ENCODE assay signal across 8 mouse cellular contexts in the genomic region with DNA sequence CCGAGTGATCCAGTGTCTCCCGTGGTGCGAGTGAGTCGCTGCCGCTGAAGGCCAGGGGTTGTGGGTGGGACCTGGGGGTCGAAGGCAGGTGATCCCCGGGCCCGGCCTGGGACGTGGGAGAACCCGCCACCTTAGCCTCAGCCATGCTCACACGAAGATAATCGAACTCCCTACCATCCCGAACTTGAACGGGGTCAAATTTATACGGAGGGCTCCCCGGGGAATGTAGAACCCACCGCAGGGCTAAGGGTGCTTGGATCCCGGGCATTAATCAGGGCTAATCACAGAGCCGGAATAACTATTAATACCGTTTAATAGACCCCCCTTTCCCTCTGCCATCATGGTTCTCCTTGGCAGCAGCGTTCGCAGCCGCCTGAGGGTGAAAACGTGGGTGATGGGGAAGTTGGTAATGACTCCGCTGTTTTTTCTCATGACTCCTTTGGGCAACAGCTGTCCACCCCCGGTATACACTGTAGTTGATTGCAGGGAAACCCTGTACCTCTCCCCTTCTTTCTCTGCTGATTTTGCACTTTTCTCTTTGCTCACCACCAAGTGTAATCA. TPM values are rescaled to one million over a fixed set of nuclear protein-coding genes. Genes with fewer than 3 reads are reported as not detected.
A peak's percentile ranks its signal among the peaks of the same experiment; 100 is the strongest.
DNase-seq lines count a peak whose midpoint lies in the region; ATAC-seq and TF ChIP-seq lines count a peak whose summit lies in the region.

No protein-coding gene starts in this region.

- WGBS in heart, adult 2 months = under 1% methylated on average over 26 of the region's 26 CpGs
- WGBS in kidney, embryonic 15.5 days = under 1% methylated on average over 26 of the region's 26 CpGs
- WGBS in lung, embryonic 16.5 days = under 1% methylated on average over 26 of the region's 26 CpGs
- 0% methylated on average over 26 of the region's 26 CpGs for WGBS in neural tube, embryonic 15.5 days

- H3K36me3 ChIP-seq in heart, adult 2 months (ENCODE audit: control insufficient read depth, insufficient read depth, low read length) = peaks cover 36% of the 10 kb centered on the region
- H3K36me3 ChIP-seq in kidney, embryonic 15.5 days = peaks cover 20% of the 10 kb centered on the region
- H3K36me3 ChIP-seq in lung, embryonic 16.5 days (ENCODE audit: control insufficient read depth, insufficient read depth, low read length) = peaks cover 10% of the 10 kb centered on the region
- peaks cover 7% of the 10 kb centered on the region for H3K36me3 ChIP-seq in neural tube, embryonic 15.5 days

- peaks cover 9% of the 10 kb centered on the region for H3K4me1 ChIP-seq in heart, adult 2 months (ENCODE audit: control insufficient read depth, insufficient read depth, low read length)
- peaks cover 16% of the 10 kb centered on the region for H3K4me1 ChIP-seq in kidney, embryonic 15.5 days
- peaks cover 6% of the 10 kb centered on the region for H3K4me1 ChIP-seq in lung, embryonic 16.5 days (replicated peaks; ENCODE audit: control insufficient read depth, insufficient read depth, low read length)
- peaks cover 32% of the 10 kb centered on the region for H3K4me1 ChIP-seq in neural tube, embryonic 15.5 days

- TF ChIP-seq EP300 in heart, adult 2 months (IDR thresholded peaks at IDR 0.05; ENCODE audit: insufficient read depth, low read depth, low read length) = no peak

- no peak for ATAC-seq in kidney, embryonic 15.5 days (replicated peaks; ENCODE audit: low FRiP score)
- ATAC-seq in lung, embryonic 16.5 days (ENCODE audit: low read depth) = no peak
- no peak for ATAC-seq in neural tube, embryonic 15.5 days (ENCODE audit: low FRiP score)

- peak; percentile 27 to 37 for DNase-seq in right cerebral cortex, adult 2 months (ENCODE audit: low spot score in 2 of 2)
- no peak for DNase-seq in right cerebral cortex, adult 18-20 months
- peak; percentile 22 to 39 for DNase-seq in cerebellum, postnatal 25 days
- peak; percentile 47 to 53 for DNase-seq in heart, adult 2 months
- peak; percentile 50 for DNase-seq in thymus, postnatal 4 days

- H3K9ac ChIP-seq in heart, adult 2 months (ENCODE audit: low read depth, low read length) = peak overlapping the region; percentile 93
- peak overlapping the region; percentile 98 for H3K9ac ChIP-seq in kidney, embryonic 15.5 days
- peak overlapping the region; percentile 99 for H3K9ac ChIP-seq in lung, embryonic 16.5 days (ENCODE audit: low read length)
- peak overlapping the region; percentile 92 for H3K9ac ChIP-seq in neural tube, embryonic 15.5 days (replicated peaks)

- no peaks in the 10 kb centered on the region for H3K27me3 ChIP-seq in heart, adult 2 months (ENCODE audit: control insufficient read depth, insufficient read depth, low read length)
- H3K27me3 ChIP-seq in kidney, embryonic 15.5 days = no peaks in the 10 kb centered on the region
- H3K27me3 ChIP-seq in lung, embryonic 16.5 days (ENCODE audit: control insufficient read depth, insufficient read depth, low read depth, low read length) = no peaks in the 10 kb centered on the region
- no peaks in the 10 kb centered on the region for H3K27me3 ChIP-seq in neural tube, embryonic 15.5 days (replicated peaks)

- H3K9me3 ChIP-seq in kidney, embryonic 15.5 days (replicated peaks) = no peaks in the 10 kb centered on the region
- no peaks in the 10 kb centered on the region for H3K9me3 ChIP-seq in lung, embryonic 16.5 days (ENCODE audit: control insufficient read depth, low read length)
- no peaks in the 10 kb centered on the region for H3K9me3 ChIP-seq in neural tube, embryonic 15.5 days (replicated peaks)

- H3K4me2 ChIP-seq in kidney, embryonic 15.5 days = peak overlapping the region; percentile 87
- peak overlapping the region; percentile 69 for H3K4me2 ChIP-seq in lung, embryonic 16.5 days (ENCODE audit: low read depth, low read length)
- peak overlapping the region; percentile 86 for H3K4me2 ChIP-seq in neural tube, embryonic 15.5 days

- TF ChIP-seq POLR2A in heart, adult 2 months (IDR thresholded peaks at IDR 0.05; ENCODE audit: insufficient read depth, low read depth, low read length) = no peak

- peak overlapping the region; percentile 77 for H3K4me3 ChIP-seq in heart, adult 2 months
- peak overlapping the region; percentile 91 for H3K4me3 ChIP-seq in kidney, embryonic 15.5 days (replicated peaks)
- peak overlapping the region; percentile 93 for H3K4me3 ChIP-seq in lung, embryonic 16.5 days (ENCODE audit: low read length)
- H3K4me3 ChIP-seq in neural tube, embryonic 15.5 days (replicated peaks) = peak overlapping the region; percentile 96

- TF ChIP-seq CTCF in heart, adult 2 months (IDR thresholded peaks at IDR 0.05) = no peak

- intact Hi-C loops in heart, adult 2 months (cut with DNase I) = no loop called here

- H3K27ac ChIP-seq in heart, adult 2 months = peak overlapping the region; percentile 96
- peak overlapping the region; percentile 99 for H3K27ac ChIP-seq in kidney, embryonic 15.5 days
- H3K27ac ChIP-seq in lung, embryonic 16.5 days (ENCODE audit: low read length) = peak overlapping the region; percentile 100
- H3K27ac ChIP-seq in neural tube, embryonic 15.5 days (replicated peaks) = peak overlapping the region; percentile 98

- H3K79me2 ChIP-seq in heart, adult 2 months (replicated peaks; ENCODE audit: control insufficient read depth, insufficient read depth, low read length) = peaks cover 13% of the 10 kb centered on the region

RNA-seq across cellular contexts. Expression of a gene that starts 0.8 kb away (rescaled TPM):
- total RNA-seq in heart, adult 2 months (2021) = 100 to 1,000 TPM; 111 to 126 TPM
- 30.7 and 50.1 TPM in 2 replicates for polyA plus RNA-seq in heart, adult 2 months (2012; rRNA removed)
- 16.7 and 17.1 TPM in 2 replicates for polyA plus RNA-seq in kidney, embryonic 15.5 days (2015; fragmentation: Nextera tagmentation; extraction: Ambion mirVana)
- polyA plus RNA-seq in lung, embryonic 16.5 days (2015; fragmentation: Nextera tagmentation; extraction: Ambion mirVana) = 12.7 and 16.1 TPM in 2 replicates
- polyA plus RNA-seq in neural tube, embryonic 15.5 days (2015; fragmentation: Nextera tagmentation; extraction: Ambion mirVana) = 16.0 and 20.0 TPM in 2 replicates

RNA-seq across cellular contexts. Expression of a gene that starts 29.1 kb away (rescaled TPM):
- total RNA-seq in heart, adult 2 months (2021) = 100 to 1,000 TPM; 383 to 456 TPM
- polyA plus RNA-seq in heart, adult 2 months (2012; rRNA removed) = 365 and 457 TPM in 2 replicates
- polyA plus RNA-seq in kidney, embryonic 15.5 days (2015; fragmentation: Nextera tagmentation; extraction: Ambion mirVana) = 103 and 105 TPM in 2 replicates
- 68.7 and 74.2 TPM in 2 replicates for polyA plus RNA-seq in lung, embryonic 16.5 days (2015; fragmentation: Nextera tagmentation; extraction: Ambion mirVana)
- polyA plus RNA-seq in neural tube, embryonic 15.5 days (2015; fragmentation: Nextera tagmentation; extraction: Ambion mirVana) = 56.1 and 63.4 TPM in 2 replicates

RNA-seq across cellular contexts. Expression of a gene that starts 29.3 kb away (rescaled TPM):
- 10 to 100 TPM; 12.0 to 13.1 TPM for total RNA-seq in heart, adult 2 months (2021)
- 8.0 and 14.5 TPM in 2 replicates for polyA plus RNA-seq in heart, adult 2 months (2012; rRNA removed)
- 63.9 and 65.5 TPM in 2 replicates for polyA plus RNA-seq in kidney, embryonic 15.5 days (2015; fragmentation: Nextera tagmentation; extraction: Ambion mirVana)
- polyA plus RNA-seq in lung, embryonic 16.5 days (2015; fragmentation: Nextera tagmentation; extraction: Ambion mirVana) = 45.8 and 52.7 TPM in 2 replicates
- polyA plus RNA-seq in neural tube, embryonic 15.5 days (2015; fragmentation: Nextera tagmentation; extraction: Ambion mirVana) = 30.7 and 35.8 TPM in 2 replicates

RNA-seq across cellular contexts. Expression of a gene that starts 40.5 kb away (rescaled TPM):
- total RNA-seq in heart, adult 2 months (2021) = 10 to 100 TPM; 45.9 to 72.3 TPM
- polyA plus RNA-seq in heart, adult 2 months (2012; rRNA removed) = 12.9 and 18.4 TPM in 2 replicates
- 115 and 117 TPM in 2 replicates for polyA plus RNA-seq in kidney, embryonic 15.5 days (2015; fragmentation: Nextera tagmentation; extraction: Ambion mirVana)
- 103 and 110 TPM in 2 replicates for polyA plus RNA-seq in lung, embryonic 16.5 days (2015; fragmentation: Nextera tagmentation; extraction: Ambion mirVana)
- 16.5 and 39.5 TPM in 2 replicates for polyA plus RNA-seq in neural tube, embryonic 15.5 days (2015; fragmentation: Nextera tagmentation; extraction: Ambion mirVana)

RNA-seq across cellular contexts. Expression of a gene that starts 42.7 kb away (rescaled TPM):
- under 1 TPM in 1 of 2 experiments, not detected in 1; 0.05 TPM for total RNA-seq in heart, adult 2 months (2021)
- 0.04 TPM in 1 of 2 replicates, not detected in the other for polyA plus RNA-seq in heart, adult 2 months (2012; rRNA removed)
- 0.57 and 0.61 TPM in 2 replicates for polyA plus RNA-seq in kidney, embryonic 15.5 days (2015; fragmentation: Nextera tagmentation; extraction: Ambion mirVana)
- polyA plus RNA-seq in lung, embryonic 16.5 days (2015; fragmentation: Nextera tagmentation; extraction: Ambion mirVana) = 0.20 and 0.21 TPM in 2 replicates
- 6.4 and 7.7 TPM in 2 replicates for polyA plus RNA-seq in neural tube, embryonic 15.5 days (2015; fragmentation: Nextera tagmentation; extraction: Ambion mirVana)
